Mouse (Mus musculus): ENCODE measurements around the gene Syne1.

GRCm38 (mm10) chr10:5190756-5191155 is 360.5 kb downstream of the Syne1 start:
- TF ChIP-seq CTCF (IDR thresholded peaks at IDR 0.05 in 2 of 3, conservative IDR thresholded peaks at IDR 0.05 in 1 of 3; ENCODE audit: control insufficient read depth in 1 of 3, insufficient read depth in 1 of 3, low read depth in 2 of 3, low read length in 3 of 3, poor library complexity in 1 of 3, severe bottlenecking in 1 of 3) (no peak), USF1 (IDR thresholded peaks at IDR 0.05; ENCODE audit: low read depth, low read length) (no peak), E2F4 (IDR thresholded peaks at IDR 0.05; ENCODE audit: borderline replicate concordance, low read depth, low read length) (no peak), MAFK (IDR thresholded peaks at IDR 0.05; ENCODE audit: borderline replicate concordance, low read depth, low read length) (no peak), POLR2A (IDR thresholded peaks at IDR 0.05; ENCODE audit: control insufficient read depth in 1 of 2, insufficient read depth in 1 of 2, low read depth in 1 of 2, low read length in 2 of 2, poor library complexity in 1 of 2) (no peak), GATA1 (IDR thresholded peaks at IDR 0.05; ENCODE audit: low read depth, low read length) (no peak), TCF12 (IDR thresholded peaks at IDR 0.05; ENCODE audit: low read depth, low read length) (no peak), ETS1 (IDR thresholded peaks at IDR 0.05; ENCODE audit: low read depth, low read length) (no peak), HCFC1 (IDR thresholded peaks at IDR 0.05; ENCODE audit: low read depth, low read length) (no peak), ZC3H11A (IDR thresholded peaks at IDR 0.05; ENCODE audit: low read depth, low read length) (no peak), POLR2AphosphoS2 (IDR thresholded peaks at IDR 0.05; ENCODE audit: low read length) (no peak), CHD1 (IDR thresholded peaks at IDR 0.05; ENCODE audit: low read depth, low read length) (no peak), MXI1 (IDR thresholded peaks at IDR 0.05; ENCODE audit: low read depth, low read length) (no peak)

Data from MEL (cell line).